Mouse (Mus musculus) neural tube, embryonic 10.5 days (tissue): ENCODE data around the gene Fryl.

Source experiments
- DNase-seq: peaks from one replicate; pipeline ENCODE4 v3.0.0-alpha.2; 2017; ENCODE audit warnings: low spot score; ENCODE audit errors: extremely low spot score

Fryl gene

DNA sequence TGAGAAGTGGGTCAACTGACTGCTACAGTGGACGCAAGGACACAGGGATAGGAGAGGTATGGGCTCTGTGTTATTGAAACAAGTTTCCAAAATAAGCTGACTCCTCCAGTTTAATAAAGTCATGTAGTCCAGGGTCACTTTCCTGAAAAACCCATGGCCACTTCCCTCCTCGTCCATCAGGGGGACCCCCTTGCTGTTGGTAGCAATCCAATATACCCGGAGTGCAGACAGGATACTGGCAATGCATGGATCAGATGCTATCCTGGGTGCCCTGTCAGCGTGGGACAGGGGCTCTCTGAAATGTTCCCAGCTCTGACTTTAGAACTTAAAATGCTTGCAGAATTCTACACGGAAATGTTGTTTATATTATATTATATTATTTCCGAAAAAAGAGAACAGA is 34.0 kb downstream of the Fryl start:
- DNase-seq: no peak

DNA sequence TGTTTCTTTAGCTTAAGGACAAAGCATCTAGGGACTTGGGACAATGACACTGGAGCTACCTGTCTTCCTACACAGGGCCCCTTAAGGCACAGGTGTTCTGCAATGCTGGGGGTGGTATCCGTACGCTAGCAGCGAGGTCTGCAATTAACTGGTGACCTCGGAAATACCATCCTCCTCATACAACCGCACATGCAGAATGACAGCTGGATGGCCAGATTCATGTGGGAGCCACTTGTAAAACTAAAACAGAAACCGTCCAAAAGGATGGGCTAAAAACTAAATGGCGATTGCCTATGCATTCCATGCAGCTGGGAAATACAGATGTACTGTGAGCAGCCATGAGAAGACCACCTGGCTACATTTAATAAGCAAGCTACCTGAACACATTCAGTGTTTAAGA is 34.6 kb downstream of the Fryl start:
- no peak for DNase-seq

DNA sequence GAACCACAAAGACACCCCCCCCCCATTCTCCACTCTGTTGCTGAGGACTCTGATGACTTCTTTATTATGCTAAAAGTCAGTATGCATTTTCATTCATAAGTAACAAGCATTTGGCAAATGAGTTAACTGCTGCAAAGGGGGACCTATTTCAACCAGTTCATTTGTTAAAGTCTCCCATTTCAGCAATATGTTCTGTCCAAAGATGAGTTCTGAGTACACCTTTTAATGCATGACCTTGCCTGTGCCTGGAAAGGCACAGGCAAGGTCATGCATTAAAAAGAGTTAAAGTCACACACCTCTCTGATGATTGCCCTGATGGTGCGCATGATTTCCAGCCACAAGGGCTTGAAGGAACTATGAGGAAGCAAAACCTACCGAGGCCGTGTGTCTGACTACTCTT is 36.7 kb downstream of the Fryl start:
- DNase-seq: no peak

DNA sequence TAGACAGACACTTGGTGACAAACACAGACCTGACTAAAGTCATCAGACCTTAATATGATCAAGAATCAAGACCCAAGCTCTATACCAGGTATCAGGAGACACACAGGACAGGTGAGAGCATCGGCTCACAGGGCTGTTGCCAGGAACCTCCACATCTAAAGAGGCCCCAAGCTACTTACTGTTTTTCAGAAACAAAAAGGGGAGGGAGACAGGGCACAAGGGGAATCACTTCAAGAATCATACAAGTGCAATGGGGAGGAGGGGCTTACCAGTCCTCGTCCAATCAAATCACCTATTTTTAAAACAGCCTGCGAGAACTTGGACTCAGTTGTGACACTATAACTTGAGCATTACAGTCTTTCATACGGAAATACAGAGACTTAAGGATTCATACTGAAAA is 38.4 kb downstream of the Fryl start:
- no peak for DNase-seq

DNA sequence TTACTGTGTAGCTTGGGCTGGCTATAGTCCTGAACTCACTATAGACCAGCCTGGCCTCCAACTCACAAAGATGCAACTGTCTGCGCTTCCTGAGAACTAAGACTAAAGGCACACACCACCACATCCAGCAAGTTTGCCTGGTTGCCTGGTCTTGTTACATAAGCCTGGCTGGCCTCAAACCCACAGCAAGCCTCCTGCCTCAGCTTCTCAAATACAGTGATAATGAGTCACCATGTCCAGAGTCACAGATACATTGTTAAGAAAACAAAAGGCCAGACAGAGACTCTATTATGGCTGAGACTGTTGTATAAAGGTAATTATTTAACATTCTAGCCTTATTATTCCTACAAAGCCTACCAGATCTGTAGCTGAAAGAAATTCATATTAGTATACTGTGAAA is 39.3 kb downstream of the Fryl start:
- DNase-seq: no peak

DNA sequence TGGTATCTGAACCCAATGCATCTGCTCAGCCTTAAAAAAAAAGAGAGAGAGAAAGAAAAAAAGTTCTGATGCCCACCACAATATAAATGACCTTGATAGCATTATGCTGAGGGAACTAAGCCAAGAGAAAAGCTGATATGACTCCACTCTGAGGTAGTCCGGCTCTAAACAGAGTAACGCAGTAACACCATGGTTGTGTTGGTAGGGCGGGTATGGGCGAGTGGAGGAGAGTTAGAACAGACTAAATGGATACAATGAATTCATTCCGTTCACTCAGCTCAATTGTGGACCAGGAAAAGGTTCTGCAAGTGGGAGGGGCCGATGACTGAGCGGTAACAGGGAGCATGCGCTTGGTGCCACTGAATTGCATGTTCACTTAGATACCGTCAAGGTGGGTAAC is 40.4 kb downstream of the Fryl start:
- DNase-seq: no peak

DNA sequence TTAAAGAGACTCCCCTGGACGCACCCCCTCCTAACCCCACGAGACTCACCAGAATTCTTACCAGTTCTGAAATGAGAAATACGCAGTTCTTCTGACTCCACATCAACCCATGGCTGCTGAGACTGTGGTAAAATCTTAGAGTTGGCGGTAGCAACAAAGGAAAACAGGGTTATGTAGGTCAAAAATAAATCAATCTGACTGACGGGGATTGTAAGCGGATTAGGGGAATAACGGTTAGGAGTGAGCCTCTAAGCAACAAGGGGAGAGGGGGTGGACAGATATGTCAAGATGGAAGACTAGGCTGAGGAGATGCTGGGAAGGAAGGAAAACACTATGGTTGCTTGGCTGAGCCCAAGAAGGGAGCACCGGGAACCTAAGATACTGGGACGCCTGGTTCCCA is 44.0 kb downstream of the Fryl start:
- no peak for DNase-seq

DNA sequence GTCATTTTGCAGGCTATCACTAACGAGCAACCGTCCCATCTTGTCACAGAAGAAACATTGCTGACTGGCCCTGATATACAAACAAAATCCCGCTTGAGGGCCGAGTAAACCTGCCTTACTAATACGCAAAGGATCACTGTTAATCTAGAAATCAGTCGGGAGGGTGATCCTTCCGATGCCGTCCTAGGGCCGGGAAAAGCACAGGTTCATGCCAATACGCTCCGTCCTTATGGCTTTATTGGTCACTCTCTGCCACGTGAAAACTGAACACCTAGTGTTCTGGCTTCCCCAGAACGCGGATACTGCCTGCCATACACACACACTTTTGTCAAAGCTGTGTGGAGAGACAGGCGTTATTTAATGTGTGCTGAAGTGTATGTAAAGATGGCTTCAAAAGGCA is 44.5 kb downstream of the Fryl start:
- no peak for DNase-seq

DNA sequence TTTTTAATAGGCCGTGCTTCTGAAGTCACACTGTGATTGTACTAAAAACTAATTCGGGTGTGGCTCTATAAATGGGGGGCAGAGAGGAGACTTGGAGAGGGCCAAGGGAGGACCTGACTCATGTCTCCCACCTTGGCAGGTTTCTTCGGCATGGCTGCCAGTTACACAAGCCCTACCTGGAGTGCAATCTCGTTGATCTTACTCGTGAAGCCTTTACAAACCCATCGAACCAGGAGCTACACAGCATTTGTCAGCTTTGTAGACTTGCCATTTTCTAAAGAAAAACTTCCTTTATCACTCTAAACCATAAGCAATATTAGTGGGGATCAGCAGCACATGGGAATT is 45.5 kb downstream of the Fryl start:
- no peak for DNase-seq

DNA sequence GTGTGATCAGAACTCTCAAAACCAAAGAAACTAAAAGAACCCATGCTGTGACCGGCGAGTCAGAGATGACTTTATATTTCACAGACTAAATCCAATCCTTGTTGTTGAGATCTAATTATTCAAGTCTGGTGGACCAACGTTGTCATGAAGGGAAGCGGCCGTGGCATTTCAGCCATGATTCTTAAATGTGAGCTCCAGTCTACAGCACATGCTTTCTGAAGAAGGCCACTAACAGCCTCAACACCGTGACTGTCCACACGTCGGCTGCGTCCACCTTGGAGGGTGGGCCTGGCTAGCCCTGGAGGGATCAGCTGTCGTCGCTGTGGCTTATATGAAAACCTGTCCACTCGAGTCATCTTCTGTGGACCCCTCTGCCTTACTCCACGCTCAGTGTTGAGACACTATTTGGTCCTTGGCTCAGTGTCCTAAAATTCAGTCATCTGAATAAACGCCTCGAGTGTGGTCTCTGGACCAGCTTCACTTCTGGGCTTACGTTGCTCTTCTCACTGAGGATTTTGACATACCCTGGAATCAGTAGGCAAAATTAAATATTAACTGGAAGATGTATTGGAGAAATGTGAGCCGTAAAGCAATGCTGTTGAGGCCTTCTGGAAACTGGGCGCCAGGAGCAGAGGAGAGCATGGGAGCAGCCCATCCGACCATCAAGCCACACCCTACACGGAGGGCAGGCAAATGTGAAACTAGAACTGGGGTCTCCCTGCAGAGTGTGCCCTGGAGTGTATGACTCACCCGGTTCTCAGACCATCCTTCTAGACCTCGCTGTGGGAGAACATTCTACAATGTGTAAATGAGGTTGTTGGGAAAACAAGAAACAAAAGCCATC is 46.1 kb downstream of the Fryl start:
- DNase-seq: no peak

DNA sequence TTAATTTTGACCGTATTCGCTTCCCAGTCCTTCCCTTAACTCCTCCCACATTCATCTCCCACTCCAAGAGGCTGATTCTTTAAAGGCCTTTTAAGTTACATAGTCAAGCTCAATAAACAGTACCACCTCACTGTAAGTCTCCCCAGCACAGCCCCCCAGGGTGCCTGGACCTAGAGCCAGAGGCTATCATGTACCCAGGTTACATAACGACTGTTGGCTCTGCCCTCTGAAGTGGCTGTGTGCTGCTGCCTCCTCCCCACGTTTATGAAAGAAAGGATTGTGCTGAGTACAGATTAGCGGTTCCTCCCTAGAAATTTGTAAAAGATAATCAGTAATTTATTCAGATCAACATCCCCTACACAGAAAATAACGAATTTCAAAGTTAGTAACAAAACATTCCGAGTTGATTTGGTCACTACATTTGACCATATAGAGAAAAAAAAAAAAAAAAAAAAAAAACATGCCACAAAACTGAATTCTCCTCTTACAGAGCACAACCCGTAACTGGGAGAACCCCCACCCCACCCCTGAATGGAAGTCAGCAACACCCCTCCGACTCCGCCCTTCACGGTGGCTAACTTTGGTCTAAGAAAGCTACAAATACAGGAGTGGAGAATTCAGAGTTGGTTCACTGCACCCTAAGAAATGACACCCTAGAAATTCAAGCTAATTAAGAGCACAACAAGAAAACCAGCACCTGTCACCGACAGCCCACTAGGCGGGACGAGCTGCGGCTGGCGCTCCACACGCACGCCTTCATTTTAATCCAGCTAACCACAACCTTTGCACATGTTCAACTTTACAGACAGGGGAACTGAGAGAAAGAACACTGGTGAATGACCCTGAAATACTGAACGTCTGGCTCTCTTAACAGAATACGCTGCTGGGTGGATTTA is 47.0 kb downstream of the Fryl start:
- DNase-seq: no peak

DNA sequence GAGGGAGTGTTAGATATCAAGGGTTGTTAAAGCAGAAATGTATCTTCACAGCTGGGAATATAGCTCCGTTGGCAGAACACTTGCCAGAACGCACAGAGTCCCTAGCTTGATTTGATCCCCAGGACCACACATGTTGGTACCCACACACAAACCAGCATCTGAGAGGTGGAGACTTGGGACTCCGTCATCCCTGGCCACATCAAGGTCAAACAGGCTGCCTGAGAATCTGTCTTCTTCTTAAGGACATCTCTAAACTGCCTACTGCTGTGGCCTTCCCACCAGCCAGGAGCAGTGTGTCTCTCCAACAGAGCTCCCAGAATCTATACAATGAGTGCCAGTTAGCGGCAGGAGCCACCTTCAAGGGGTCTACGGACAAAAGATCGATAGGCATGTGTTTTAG is 47.8 kb downstream of the Fryl start:
- DNase-seq: no peak

DNA sequence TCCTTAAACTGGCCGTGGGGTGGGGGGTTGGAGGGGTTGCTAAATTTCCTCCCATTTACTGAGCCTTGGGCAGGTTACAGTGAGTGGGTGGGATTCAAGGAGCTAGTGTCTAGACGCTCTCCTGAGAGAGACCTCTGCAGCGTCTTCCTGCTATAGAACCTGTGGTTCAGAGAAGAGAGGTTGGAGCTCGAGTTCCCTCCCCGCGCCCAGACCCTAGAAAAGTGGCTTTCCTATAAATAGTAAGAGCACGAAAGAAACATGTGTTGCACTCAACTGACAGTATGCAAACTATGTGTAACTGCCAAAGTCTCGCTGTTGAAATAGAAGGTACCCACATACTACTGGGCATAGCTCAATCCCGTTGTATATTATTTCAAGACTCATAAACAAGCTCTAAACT is 49.7 kb downstream of the Fryl start:
- no peak for DNase-seq

DNA sequence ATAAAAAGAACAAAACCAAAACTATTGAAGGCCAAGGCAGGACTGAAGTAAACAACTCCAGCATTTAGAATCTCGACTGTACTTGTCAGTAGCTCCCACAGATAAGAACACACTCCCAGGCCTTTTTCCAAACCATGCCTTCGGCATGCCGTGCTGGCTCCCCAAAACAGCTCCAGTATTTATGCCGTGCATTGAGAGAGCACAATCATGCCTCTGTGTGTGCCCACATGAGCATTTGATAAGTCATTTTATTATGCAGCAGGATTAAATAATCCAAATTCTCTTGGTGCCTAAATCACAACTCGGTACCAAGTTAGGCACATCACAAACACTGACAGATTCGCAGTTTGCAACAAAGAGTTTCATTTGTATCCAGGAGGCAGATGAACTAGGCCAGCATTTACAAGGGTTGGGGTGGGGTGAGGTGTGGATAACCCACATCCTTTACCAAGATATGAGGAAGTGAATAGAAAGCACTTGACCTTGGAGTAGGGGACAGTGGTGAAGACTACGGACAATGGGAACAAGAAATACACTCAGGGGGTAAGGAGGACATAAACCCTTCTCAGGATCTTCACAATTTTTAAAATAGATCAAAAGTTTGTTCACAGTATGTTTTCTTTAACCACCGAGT is 50.3 kb downstream of the Fryl start:
- DNase-seq: no peak

DNA sequence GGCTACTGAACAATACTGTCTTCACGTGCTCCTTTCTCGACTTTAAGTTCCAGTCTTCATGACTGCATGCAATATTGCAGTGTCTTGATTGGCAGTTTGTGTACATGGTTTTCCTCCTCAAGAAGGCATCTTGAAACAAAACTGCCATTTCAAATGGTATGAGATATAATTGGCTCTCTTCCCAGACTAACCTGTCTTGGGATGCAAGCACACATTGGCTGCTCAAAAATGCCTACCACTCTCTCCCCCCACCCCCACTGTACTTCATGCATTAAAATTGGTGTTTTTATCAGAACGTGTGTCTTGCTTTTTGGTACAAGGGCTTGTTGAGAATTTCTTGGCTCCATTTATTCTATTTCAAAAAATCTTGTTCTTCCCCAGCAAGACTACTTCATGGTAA is 51.4 kb downstream of the Fryl start:
- no peak for DNase-seq

DNA sequence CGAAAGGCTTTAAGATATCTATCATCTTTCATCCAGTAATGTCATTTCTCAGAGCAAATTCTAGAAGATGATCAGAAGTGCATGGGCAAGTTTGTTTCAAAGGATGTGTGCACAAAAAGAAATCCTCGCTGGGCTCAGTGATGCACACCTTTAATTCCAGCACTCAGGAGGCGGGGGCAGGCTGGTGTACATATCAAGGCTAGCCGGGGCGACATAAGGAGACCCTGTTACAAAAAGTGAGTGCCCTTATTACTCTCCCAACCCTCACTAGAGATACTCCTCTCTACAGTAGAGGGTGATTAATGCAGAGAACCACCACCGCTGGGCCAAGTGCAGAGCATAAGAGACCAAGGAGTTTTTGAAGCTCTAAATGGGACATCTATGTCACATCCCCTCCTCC is 53.9 kb downstream of the Fryl start:
- DNase-seq: no peak

DNA sequence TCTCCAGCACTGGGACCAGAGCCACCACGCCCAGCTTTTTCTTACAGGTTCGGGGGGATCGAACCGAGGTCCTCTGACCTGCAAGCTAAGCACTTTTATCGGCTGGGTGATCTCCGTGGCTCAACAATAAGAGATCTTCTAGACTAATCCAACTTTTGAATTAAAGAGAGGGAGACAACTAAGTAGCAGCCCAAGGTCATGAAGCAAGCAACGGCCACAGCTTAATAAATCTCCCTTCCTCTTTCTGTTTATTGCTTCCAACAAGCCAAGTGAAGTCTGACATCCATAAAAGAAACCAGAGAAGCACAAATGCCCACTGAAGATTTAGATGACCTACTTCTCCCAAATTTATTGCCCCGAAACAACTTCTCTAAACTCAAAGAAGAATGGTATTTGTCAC is 54.3 kb downstream of the Fryl start:
- DNase-seq: no peak

DNA sequence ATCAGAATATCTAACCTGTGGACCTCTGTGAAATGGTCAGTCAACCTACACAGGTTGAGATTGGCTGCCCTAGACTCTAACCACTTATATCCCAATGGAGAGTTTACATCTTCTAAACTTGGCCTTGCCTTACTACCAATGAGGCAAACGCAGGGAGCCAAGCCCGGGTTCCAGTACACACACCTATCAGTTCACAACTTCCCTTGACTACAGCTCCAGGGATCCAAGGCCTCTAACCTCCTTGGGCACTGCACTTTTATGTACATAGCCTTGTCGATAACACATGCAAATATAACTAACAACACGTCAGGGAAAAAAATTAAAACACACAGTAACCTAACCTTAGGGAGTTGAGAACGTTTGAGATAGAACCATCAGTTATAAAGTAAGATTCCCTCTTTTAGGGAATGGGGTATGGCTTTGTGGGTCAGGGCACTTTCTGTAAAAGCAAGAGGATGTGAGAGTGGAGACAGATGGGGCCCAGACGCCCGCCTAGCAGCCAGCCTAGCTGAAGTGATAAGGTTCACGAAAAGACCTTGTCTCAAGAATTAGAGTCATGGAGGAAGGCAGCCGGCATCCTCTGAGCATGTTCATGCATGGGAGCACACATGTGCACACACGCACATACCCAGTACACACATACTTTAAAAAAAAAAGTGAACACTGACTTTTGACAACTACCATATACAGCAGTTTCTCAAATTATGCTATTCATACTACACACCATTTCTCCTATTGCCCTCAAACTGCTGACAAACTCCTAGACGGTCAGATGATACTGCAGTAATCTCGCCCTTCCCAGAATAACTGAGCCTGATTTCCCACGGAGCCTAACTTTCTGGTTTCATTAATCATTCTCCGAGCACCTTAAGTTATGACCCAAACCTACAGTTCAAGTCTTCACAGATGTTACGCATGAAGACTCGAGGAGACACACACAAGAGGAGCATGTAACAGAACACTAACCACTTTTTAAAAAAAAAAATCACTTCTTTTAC is 55.7 kb downstream of the Fryl start:
- no peak for DNase-seq

DNA sequence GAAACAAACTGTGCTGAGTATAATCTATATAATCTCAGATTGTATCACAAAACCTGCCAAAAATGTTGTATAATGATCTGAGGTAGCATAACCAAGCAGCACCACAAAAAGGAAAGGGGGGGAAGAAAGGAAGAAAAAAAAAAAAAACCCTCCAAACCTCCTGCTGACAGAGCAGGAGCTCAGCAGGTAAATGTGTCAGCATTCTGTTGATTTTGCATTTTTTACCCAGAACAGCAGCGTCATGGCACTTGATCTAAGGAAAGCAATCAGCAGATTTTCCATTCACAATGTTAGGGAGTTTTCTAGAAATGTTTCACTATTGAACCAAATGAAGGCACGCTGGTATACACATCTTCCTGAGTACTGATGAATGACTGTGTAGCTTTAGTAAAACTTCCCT is 56.8 kb downstream of the Fryl start:
- no peak for DNase-seq

DNA sequence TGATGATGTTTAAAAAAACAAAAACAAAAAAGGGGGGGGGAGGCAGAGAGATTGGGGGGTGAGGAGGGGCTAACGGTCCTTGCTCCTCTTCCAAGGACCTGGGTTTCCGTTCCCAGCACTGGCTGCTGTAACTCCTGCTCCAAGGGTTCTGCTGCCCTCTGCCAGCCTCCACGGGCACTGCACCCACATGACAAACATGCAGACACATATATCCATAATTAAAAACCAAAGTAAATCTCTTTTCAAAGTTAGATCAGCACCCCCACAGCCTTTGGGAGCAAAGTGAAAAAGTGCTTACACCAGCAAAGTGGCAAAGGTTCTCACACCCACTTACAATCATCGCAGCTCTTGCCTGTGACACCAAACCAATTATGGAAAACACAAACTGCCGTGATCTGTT is 57.7 kb downstream of the Fryl start:
- no peak for DNase-seq

DNA sequence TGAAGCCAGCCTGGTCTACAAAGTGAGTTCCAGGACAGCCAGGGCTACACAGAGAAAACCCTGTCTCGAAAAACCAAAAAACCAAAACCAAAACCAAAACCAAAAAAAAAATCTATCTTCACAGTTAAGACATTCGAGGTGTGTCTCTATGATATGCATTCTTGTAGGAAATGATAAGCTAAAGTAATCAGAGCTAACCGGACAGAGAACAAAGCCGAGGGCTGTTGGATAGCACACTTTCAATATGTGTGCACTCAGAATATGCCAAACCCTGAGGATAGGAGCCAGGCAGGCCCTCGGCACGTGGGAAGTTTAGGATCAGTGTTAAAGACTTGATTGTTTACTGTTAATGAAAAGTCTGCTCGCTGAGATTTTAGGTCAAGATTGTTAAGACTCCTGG is 58.6 kb downstream of the Fryl start:
- no peak for DNase-seq
